Mouse (Mus musculus): ENCODE results near the gene Cdh13.

GRCm38 (mm10) chr8:118407322-118407721 is 123.8 kb downstream of the Cdh13 start:
- no peak for TF ChIP-seq POLR2A (IDR thresholded peaks at IDR 0.05; ENCODE audit: borderline replicate concordance, insufficient read depth, low read length)
- TF ChIP-seq CTCF (IDR thresholded peaks at IDR 0.05; ENCODE audit: borderline replicate concordance, insufficient read depth, low read depth, low read length): no peak
